Mouse (Mus musculus) heart, postnatal 0 days (tissue): ENCODE measurements around the gene Erp44. TPM values are rescaled to one million over a fixed set of nuclear protein-coding genes. Genes with fewer than 3 reads are reported as not detected.
A peak's percentile ranks its signal among the peaks of the same experiment; 100 is the strongest.

ENCODE experiments used
- ATAC-seq: fragments of 200-750 bp; cut with Nextera tagmentation; 2 replicates; pipeline ENCODE4 v1.8.0; 2017; ENCODE audit warnings: low read depth, moderate number of reproducible peaks, moderate library complexity; ENCODE audit not compliant: insufficient read depth
- DNase-seq: peaks from one replicate; pipeline ENCODE4 v3.0.0-alpha.2; 2016; ENCODE audit warnings: low spot score
- H3K27ac ChIP-seq: fragments of 300-500 bp; sonication (generic); 2 replicates; pipeline ENCODE4 v1.5.1; 2014; ENCODE audit warnings: low read depth, mild to moderate bottlenecking
- H3K27me3 ChIP-seq: fragments of 300-500 bp; sonication (generic); 2 replicates; pipeline ENCODE4 v1.6.1; 2014; ENCODE audit warnings: low read length, mixed read lengths; ENCODE audit not compliant: control insufficient read depth, insufficient read depth
- H3K36me3 ChIP-seq: fragments of 300-500 bp; sonication (generic); replicated peaks from 2 replicates; pipeline ENCODE4 v1.6.1; 2014; ENCODE audit warnings: low read length, mixed read lengths; ENCODE audit not compliant: control insufficient read depth, insufficient read depth
- H3K4me1 ChIP-seq: fragments of 300-500 bp; sonication (generic); 2 replicates; pipeline ENCODE4 v1.6.1; 2014; ENCODE audit warnings: antibody characterized with exemption; ENCODE audit not compliant: control insufficient read depth, insufficient read depth
- H3K4me2 ChIP-seq: fragments of 300-500 bp; sonication (generic); 2 replicates; pipeline ENCODE4 v1.6.1; 2014; ENCODE audit warnings: low read depth, mild to moderate bottlenecking, low read length, moderate library complexity
- H3K4me3 ChIP-seq: fragments of 300-500 bp; sonication (generic); 2 replicates; pipeline ENCODE4 v1.5.1; 2014; ENCODE audit warnings: low read depth, low read length
- H3K9ac ChIP-seq: fragments of 300-500 bp; sonication (generic); replicated peaks from 2 replicates; pipeline ENCODE4 v1.6.1; 2014; ENCODE audit warnings: low read depth, low read length, mixed read lengths
- H3K9me3 ChIP-seq: fragments of 300-500 bp; sonication (generic); replicated peaks from 2 replicates; pipeline ENCODE4 v1.6.1; 2016; ENCODE audit warnings: low read length; ENCODE audit not compliant: control insufficient read depth
- CTCF ChIP-seq: IDR thresholded peaks from 2 replicates; pipeline ENCODE4 v1.5.1; 2016; ENCODE audit warnings: antibody characterized with exemption, control low read depth, low read depth
- EP300 ChIP-seq: IDR thresholded peaks from 2 replicates; pipeline ENCODE4 v1.6.1; 2016; ENCODE audit warnings: antibody characterized with exemption, low read depth
- WGBS: fragments of 180-500 bp; shearing (Covaris S2); extraction: QIAGEN DNeasy Blood & Tissue Kit; methylation state at CpG from one replicate; pipeline ENCODE4 v1.1.7; 2014; 5-methylcytosine and 5-hydroxymethylcytosine counted together
- polyA plus RNA-seq: library from polyadenylated mRNA; unstranded; fragments of >200 nt; fragmentation: Nextera tagmentation; extraction: Ambion mirVana; gene quantifications from 2 replicates; pipeline ENCODE4 v1.2.1, GENCODE M21; 2015
- total RNA-seq: library from RNA; depleted of rRNA; stranded (reverse); fragments of >200 nt; gene quantifications from 2 replicates; pipeline ENCODE4 v1.2.3, GENCODE M21; 2014; ENCODE audit warnings: low replicate concordance

The Erp44 gene
- total and polyA plus RNA-seq, 2 experiments from 2014 or later: 14.3 to 40.9 TPM

DNA sequence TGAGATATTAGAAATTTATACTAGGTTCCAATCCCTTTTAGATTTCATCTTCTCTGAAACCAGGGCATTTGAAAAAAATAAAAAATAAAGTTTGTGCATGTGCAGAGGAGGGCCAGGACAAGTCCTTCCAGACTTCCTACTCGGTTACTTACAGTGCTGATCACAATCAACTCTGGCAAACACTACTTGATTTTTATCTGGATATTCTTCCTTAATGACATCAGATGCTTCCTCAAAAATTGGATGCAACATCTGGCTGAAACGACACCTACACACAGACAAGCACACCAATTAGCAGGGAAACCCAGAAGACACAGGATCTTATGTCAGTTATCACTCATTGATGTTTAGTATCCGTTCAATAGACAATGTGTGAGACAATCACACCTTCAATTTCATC, 42.6 kb downstream of the Erp44 start:
- no peak overlapping the region for H3K9ac ChIP-seq
- DNase-seq (no peak), ATAC-seq (no peak)
- TF ChIP-seq EP300 (no peak), CTCF (no peak)
- H3K9me3 ChIP-seq: no peaks in the 10 kb centered on the region
- no peak overlapping the region for H3K4me2 ChIP-seq
- H3K27ac ChIP-seq: no peak overlapping the region
- H3K4me1 ChIP-seq: no peaks in the 10 kb centered on the region
- H3K36me3 ChIP-seq: no peaks in the 10 kb centered on the region
- no peak overlapping the region for H3K4me3 ChIP-seq
- H3K27me3 ChIP-seq: no peaks in the 10 kb centered on the region
- WGBS: 80% methylated on average over 3 of the region's 3 CpGs

DNA sequence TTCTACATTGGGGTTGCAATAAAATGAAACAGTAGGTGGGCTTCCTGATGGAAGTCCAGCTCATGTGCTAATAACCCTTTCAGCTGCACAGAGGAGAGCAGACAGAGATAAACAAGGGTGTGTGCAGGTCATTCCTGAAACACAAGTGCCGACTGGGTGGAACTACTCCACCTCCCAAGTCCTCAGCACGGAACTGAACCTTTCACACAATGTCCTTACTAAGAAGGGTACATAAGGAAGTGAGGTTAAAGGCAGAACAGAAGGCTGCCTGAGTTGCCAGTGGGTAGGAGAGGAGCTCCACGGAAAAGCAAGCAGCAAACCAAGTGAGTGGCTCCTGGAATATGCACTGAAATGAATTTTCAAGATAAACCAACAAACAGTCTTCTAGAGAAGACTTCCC, 52.6 kb downstream of the Erp44 start:
- no peak overlapping the region for H3K4me3 ChIP-seq
- 35% methylated on average over 3 of the region's 3 CpGs for WGBS
- H3K4me2 ChIP-seq: no peak overlapping the region
- H3K4me1 ChIP-seq: no peaks in the 10 kb centered on the region
- TF ChIP-seq CTCF (no peak), EP300 (no peak)
- no peaks in the 10 kb centered on the region for H3K36me3 ChIP-seq
- H3K9ac ChIP-seq: no peak overlapping the region
- H3K9me3 ChIP-seq: no peaks in the 10 kb centered on the region
- DNase-seq (no peak), ATAC-seq (no peak)
- no peaks in the 10 kb centered on the region for H3K27me3 ChIP-seq
- no peak overlapping the region for H3K27ac ChIP-seq

GRCm38 (mm10) chr4:48225604-48226003, 53.8 kb downstream of the Erp44 start:
- no peaks in the 10 kb centered on the region for H3K4me1 ChIP-seq
- TF ChIP-seq CTCF (no peak), EP300 (no peak)
- DNase-seq (no peak), ATAC-seq (no peak)
- 37% methylated on average over 3 of the region's 3 CpGs for WGBS
- H3K27me3 ChIP-seq: no peaks in the 10 kb centered on the region
- no peak overlapping the region for H3K9ac ChIP-seq
- H3K27ac ChIP-seq: no peak overlapping the region
- H3K4me2 ChIP-seq: no peak overlapping the region
- no peaks in the 10 kb centered on the region for H3K36me3 ChIP-seq
- H3K9me3 ChIP-seq: no peaks in the 10 kb centered on the region
- H3K4me3 ChIP-seq: no peak overlapping the region

GRCm38 (mm10) chr4:48225173-48225572, 54.2 kb downstream of the Erp44 start:
- H3K4me3 ChIP-seq: no peak overlapping the region
- H3K9ac ChIP-seq: no peak overlapping the region
- no peaks in the 10 kb centered on the region for H3K27me3 ChIP-seq
- 22% methylated on average over 2 of the region's 2 CpGs for WGBS
- no peaks in the 10 kb centered on the region for H3K4me1 ChIP-seq
- no peak overlapping the region for H3K4me2 ChIP-seq
- DNase-seq: peak; percentile 46
- H3K36me3 ChIP-seq: no peaks in the 10 kb centered on the region
- TF ChIP-seq CTCF (peak; percentile 97), EP300 (no peak)
- H3K9me3 ChIP-seq: no peaks in the 10 kb centered on the region
- peak; percentile 58; the same call in 1 of the 2 replicates for ATAC-seq
- no peak overlapping the region for H3K27ac ChIP-seq

DNA sequence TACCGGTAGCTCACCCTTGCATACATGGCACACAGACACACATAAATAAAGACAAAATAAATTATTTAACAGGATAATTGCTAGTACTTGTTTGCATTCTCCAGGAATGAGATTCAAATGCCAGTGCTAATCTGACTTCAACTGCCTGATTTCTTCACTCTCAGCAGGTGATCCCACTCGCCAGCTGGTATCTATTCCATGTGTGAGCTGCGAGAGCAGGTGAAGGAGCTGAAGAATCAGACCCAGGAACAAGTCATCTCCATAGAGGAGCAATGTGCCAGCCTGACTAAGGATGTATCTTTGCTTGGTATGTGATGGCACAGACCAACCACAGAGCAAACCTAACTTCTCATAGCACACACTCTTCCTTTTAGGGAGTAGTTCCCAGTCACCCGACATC, 75.8 kb downstream of the Erp44 start:
- no peak for ATAC-seq
- no peak overlapping the region for H3K4me2 ChIP-seq
- no peak overlapping the region for H3K27ac ChIP-seq
- no peak overlapping the region for H3K9ac ChIP-seq
- H3K4me3 ChIP-seq: no peak overlapping the region
- H3K4me1 ChIP-seq: no peaks in the 10 kb centered on the region
- H3K9me3 ChIP-seq: no peaks in the 10 kb centered on the region
- WGBS: 92% methylated on average over 4 of the region's 4 CpGs
- no peak for TF ChIP-seq EP300
- TF ChIP-seq CTCF: no peak
- no peak for DNase-seq
- H3K27me3 ChIP-seq: no peaks in the 10 kb centered on the region
- H3K36me3 ChIP-seq: peaks cover 15% of the 10 kb centered on the region

DNA sequence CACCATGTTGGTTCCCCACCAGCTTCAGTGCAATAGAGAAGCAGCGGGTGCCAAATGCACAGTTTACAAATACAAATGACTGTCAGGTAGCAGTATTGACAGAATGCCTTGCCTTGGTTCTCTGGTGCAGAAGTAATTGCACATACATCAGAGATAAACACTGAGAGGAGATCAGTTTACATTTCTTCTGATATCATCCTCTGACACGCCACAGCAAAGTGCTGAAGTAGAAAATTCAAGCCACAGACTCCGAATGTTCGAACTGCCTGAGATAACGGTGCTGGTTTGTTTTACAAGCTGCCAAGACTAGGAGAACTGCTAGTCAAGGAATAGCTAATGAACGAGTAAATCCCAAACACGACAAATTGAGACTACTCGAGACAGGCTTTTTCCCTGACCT, 80.9 kb downstream of the Erp44 start:
- H3K9me3 ChIP-seq: no peaks in the 10 kb centered on the region
- 67% methylated on average over 8 of the region's 8 CpGs for WGBS
- no peak overlapping the region for H3K27ac ChIP-seq
- H3K27me3 ChIP-seq: no peaks in the 10 kb centered on the region
- H3K36me3 ChIP-seq: peaks cover 24% of the 10 kb centered on the region
- H3K4me3 ChIP-seq: no peak overlapping the region
- H3K4me2 ChIP-seq: no peak overlapping the region
- H3K4me1 ChIP-seq: no peaks in the 10 kb centered on the region
- H3K9ac ChIP-seq: no peak overlapping the region
- TF ChIP-seq CTCF (no peak), EP300 (no peak)
- DNase-seq (no peak), ATAC-seq (no peak)
